Mouse (Mus musculus) spleen, postnatal 14 days (tissue): ENCODE data around the gene Sel1l2.
A peak's percentile ranks its signal among the peaks of the same experiment; 100 is the strongest.

ENCODE experiments used
- DNase-seq, 2 experiments: peaks; one replicate each; pipeline ENCODE4 v3.0.0; 2021 to 2022; ENCODE audit warnings: low spot score in 2 of 2

The Sel1l2 gene

DNA sequence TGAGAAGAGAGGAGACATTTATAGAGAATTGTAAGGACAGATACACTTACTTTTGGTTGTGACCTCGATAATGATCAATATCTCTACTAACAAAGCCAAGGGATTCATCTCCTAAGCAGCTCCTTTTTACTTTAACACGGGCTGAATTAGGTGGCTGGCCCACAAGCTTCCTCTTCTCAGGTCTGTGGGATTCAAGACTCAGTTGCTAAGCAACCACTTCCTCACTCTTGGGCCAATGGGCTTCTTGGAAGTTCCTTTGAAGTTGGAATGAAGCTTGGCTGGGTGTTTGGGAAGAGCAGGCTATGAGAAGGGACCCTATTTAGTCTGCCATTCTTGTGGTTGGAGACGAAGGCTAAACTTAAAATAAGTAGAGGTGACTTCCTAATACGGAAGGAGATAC lies at the start of gene Sel1l2:
Sel1l2 (minus strand) TSS at position 182 of the 400 bp plus-strand sequence.
- no peak for DNase-seq

DNA sequence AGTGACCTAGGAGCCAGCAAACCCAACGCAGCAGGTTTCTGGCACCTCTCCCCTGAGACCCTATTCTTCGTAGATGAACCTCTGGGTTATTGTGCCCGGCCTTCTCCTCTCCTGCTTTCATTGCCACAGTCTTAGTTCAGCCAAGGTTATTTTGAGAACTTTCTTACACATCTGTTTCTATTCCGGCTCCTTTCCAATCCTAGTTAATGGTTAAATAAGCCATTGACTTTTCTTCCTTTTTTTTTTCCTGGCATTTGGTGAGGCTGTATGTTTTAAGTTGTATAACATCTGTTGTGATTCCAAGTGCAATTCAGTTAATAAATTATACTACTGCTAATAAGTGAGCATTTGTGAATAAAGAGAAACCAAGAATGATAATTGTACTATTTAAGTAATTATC lies 49.6 kb upstream of the Sel1l2 start:
- DNase-seq: no peak

DNA sequence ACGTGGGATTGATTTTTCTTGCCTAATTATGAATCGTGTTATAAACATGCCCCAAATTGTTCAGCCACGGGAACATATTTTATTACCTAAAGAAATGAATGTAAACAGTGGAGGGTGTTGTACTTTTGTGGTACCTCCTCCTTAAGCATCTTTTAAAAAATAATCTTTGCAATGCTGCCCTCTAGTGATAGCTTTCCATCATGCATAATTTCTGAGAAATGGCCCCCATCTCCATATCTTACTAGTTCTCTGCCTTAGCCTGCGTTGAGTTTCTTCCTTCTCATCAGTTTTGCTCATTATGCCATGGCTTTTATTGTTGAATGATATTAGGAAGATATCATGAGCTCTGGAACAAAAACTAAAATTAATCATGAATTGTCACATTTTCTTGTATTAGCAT lies 37.8 kb upstream of the Sel1l2 start:
- DNase-seq: no peak

DNA sequence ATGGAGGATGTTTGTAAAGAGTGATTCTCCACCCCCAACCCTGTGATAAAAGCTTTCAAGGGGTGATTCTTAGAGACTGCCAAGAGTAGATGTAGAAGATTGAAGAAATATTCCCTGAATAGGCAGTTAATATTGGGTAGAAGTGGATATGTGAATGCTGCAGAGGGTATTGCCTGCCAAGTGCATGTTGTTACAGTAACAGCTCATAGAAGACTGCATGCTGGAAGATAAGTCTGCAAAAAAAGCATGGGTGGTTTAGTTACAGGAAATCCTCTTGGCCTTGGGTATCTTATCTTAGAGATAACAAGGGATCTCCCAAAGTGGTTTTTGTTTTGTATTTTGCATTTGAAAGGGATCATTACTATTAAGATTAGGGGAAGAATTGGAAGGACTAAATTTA lies 36.3 kb upstream of the Sel1l2 start:
- no peak for DNase-seq

DNA sequence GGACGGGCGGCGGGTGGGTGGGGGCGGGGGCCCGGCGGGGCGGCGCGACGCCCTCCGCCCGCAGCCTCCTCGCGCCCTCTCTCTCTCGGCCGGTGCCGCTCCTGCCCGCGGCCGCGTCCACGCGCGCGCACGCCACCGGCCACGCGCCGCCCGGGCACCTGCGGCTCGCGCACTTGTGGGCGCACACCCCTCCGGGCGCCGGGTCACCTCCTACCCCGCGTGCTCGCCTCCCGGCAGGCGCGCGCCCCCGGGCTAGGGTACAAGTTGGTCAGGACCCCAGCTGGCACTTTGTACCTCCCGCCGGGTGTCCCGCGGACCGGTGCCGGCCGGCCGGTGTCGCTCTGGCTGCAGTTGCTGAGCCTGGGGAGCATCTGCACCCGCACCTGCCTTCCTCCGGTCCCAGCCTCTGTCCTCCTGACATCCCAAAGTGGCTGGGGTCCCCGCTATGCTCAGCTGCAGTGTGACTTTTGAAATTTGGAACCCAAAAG lies 6.3 kb upstream of the Sel1l2 start:
- no peak for DNase-seq

DNA sequence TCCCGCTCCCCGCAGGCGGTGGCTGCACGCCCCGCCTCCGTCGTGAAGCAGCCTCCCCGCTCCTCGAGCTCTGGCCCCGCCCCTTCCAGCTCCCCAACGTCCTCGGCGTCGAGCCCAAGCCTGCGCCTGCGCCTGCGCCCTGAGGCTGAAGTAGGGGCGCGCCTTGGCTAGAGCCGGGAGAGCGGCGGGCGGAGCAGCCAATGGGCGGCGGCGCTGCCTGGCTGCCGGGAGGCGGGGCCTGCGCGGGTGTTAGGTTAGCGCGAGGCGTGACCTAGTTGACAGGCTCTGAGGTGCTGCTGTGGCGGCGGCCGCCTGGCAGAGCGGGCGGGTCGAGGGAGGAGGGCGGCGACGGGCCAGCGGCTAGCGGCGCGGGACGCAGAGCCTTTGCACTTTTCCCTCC lies 5.7 kb upstream of the Sel1l2 start, which contains the start of gene Macrod2:
Macrod2 (plus strand) TSS at position 131 of the 400 bp plus-strand sequence.
- peak; percentile 74 to 75 for DNase-seq

DNA sequence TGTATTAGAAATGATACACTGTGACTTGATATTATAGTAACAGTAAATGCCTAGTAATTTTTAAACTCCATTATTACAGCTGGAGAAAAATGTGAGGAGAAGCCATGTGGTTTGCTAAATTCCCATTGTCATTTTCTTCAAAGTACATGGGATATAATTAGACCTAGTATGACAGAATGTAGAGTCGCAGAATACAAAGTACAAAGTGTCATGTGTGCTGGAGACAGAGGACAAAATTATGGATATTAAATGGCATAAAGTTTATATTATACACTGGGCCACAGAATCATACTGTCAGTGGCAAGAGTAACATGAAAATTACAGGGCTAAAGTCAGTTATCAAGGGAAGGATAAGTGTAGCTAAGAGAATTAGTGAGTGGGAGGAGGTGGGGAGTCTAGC lies 24.7 kb downstream of the Sel1l2 start:
- no peak for DNase-seq

DNA sequence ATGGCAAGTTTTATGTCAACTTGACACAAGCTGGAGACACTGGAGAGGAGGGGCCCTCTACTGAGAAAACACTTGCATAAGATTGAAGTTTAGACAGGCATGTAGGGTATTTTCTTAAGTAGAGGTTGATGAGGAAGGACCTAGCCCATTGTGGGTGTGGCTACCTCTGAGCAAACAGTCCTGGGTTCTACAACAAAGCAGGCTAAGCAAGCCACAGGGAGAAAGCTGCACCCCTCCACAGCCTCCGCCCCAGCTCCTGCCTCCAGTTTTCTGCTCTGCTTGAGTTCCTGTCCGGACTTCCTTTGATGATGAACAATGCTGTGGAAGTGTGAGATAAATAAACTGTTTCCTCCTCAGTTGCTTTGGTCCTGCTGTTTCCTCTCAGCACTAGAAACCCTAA lies 29.6 kb downstream of the Sel1l2 start:
- no peak for DNase-seq

DNA sequence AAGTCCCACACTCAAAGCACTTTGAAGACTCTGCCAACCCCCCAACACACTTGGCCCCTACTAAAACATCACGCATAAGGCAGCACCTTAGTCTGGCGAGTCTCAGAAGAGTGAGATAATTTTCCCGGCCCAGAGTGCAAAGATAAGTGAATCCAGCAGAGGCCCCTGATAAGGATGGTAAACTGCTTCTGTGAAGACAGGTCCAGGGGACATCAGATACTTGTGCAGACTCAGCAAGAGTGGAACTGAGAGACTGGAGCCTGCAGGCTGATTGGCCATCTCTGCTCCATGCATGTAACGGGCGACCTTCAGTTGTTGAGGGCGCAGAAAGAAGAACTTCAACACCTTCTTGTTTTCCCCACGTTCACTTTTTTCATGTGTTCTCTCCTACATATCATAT lies 47.1 kb downstream of the Sel1l2 start:
- no peak for DNase-seq

DNA sequence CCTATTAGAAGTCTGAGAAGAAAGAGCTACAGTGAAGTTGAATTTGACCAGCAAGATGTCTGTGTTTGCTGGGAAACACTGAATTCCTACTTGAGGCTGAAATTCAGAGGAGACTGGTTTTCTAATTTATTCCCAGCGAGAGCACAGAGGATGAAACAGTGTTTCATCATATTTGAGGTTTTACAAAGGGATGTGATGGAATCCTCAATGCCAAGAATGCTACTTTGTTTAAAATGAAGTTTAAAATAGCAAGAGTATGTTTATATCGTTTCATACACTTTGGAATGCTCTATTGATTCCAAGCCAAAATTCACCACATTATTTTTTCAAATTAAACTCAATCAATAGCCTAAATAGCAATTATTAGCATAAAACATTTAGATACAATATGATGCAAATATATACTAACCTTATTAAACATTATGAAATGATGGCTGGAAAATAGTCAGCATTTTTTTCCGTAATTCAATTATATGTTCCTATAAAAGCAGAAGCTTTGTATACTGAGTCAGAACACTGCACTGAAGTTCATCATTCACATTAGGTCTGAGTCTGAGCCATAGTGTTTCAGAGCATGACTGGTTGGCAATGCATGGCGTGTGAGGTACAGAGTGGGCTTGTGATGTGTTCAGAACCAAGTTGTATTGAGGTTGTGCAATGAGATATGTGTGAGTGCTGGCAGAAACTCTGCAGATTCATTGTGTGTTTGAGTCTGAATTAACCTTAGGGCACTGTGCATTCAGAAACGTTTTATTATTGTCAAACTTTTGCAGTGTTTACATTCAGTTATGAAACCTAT lies 58.8 kb downstream of the Sel1l2 start:
- DNase-seq: no peak

DNA sequence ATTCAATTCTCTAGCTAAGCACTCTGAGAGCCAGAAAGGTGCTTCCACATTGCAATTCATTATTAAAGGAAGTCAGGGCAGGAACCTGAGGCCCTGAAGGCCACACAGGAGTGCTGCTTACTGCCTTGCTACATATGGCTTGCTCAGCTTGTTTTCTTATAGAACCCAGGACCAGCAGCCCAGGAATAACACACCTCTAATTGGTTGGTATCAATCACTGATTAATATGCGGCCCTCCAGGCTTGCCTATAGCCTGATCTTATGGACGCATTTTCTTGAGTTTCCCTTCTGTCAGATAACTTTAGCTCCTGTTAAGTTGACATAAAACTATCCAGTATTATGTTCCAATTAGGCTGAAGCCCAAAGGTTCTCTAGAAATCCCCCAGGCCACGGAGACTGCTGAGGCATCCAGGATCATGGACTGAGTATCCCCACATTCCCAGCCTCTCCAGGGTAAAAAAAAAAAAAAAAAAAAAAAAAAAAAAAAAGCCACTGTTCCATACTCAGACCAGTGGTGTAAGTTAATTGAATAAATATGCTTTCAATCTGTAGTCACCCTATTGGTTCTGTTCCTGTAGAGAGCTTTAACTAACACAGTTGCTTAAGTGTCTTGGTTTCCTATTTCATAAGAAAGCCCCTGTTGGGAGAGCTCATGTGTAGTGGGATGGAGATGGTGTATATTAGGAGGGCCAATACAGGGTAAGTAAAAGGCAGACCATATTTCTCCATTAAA lies 86.4 kb downstream of the Sel1l2 start:
- DNase-seq: no peak

DNA sequence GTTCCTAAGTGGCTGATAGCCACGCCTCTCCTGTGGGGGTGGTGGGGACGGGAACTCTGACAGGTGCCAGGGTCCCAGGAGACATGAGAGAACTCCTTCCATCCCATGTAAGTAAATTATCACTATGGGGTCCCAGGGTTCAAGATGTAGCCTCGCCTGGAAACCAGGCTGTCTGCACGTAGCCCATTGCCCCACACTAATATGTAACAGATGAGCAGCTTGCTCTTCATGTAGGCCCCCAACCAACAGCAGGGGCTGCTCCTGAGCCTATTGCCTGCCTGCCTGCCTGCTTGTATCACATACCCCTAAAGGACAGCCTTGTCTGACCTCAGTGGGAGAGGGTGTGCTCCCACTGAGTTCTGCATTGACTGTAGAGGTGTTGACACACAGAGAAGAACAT lies 92.4 kb downstream of the Sel1l2 start:
- DNase-seq: no peak

DNA sequence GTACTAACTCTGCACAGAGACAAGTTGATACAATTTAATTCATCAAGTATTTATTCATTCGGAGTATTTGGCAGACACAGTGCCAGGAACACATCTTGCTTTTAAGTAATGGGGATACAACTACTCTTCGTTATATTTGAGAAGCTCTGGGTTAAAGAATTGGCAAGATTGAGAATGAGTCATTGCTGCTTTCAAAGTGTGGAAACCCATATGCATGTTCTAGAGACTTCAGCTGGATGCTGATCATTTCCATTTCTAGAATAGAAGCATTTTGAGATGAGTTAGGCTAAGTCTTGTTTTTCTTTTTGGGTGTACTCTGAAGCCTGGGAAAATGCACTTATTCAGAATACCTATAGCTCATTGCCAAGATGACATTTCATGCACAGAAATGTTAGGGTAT lies 95.7 kb downstream of the Sel1l2 start:
- DNase-seq: no peak

DNA sequence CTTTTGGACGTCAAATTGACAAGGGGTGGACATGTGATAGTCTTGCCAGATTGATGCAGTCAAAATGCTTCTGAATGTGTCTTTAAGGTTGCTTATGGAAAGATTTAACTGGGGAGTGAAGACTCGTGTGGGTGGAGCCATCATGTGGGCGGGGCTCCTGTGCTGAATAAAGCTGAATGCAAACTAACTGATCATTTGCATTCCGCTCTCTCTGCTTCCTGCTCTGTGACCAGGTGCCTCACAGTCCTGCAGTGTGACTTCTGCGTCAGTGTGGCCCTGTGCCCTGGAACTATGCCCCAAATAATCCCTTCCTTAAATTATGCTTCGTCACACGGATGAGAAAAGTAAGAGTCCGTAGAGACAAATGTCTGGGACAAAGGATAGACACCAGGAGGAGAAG lies 108.7 kb downstream of the Sel1l2 start:
- DNase-seq: no peak

DNA sequence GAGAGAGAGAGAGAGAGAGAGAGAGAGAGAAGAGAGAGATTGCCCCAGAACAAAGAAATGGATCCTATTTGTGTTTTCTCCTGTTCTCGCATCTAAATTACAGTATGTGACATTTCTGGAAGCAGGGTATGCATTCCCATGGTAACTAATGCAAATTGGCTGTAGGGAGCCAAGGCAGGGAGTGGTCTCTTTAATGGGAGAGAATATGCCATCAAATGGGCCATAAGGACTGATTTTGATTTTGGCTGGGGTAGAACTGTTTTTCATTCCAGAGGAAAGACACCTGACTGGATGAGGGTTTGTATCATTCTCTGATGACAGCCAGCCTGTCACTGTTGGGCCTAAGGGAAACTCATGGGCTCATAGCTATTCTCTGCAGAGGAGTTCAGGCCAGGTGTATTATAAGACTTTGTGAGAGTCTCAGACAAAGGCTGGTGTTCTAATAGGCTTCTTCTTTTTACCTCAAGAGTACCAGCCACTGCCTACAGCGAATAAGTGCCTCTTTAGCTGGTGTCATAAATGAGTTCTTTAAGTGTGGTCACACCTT lies 133.8 kb downstream of the Sel1l2 start:
- DNase-seq: no peak

DNA sequence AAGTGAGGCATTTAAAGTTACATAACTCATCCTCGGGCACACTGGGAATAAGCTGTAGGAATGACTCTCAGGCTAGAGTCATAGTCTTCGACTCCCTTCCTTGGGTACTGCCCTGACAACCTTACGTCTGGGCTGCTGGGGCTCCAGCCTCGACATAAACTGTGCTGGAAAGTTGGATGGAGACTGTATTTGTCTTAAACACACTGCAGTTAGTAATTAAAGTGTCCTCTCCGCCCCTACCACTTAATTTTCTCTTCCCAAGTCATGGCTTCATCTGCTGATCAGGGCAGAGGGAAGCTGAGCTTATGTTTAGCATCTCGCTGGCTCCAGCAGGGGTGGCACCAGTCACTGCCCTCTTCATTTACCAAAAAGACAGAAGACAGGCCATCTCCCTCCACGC lies 135.2 kb downstream of the Sel1l2 start:
- DNase-seq: no peak

DNA sequence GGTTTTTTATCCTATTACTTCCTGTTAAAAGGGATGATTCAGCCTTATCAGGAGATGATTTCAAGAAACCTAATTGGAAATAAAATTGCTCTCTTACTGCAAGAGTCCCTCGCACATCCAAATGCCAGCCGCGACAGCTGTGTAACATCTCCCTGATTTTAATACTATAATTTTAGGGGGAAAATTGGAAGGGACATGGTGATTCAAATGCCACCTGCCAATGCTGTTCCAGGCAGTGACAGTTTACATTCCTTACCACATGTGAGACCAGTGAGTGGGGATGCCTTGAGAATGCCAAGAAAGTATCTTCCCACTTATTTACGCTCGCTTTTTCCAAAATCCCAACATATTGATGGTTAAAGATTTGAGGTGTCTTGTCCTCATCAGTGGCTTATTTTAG lies 146.4 kb downstream of the Sel1l2 start:
- DNase-seq: no peak

DNA sequence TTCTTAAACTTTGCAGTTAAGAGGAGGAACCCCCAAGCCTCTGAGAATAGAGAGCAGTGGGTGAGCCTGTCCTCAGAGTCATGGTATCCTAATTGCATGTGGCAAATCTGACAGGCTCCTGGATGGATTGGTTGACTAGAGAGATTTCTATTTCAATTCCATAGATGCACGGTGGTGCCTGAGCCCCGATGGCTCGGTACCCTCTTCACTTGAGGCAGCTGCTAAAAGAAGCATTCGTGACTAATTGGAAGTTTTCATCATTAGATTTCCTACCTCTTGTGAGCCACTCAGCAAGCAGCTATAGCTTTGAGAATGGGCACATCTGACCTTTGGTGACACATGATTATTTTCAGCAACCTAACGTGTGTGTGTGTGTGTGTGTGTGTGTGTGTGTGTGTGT lies 147.1 kb downstream of the Sel1l2 start:
- DNase-seq: no peak

DNA sequence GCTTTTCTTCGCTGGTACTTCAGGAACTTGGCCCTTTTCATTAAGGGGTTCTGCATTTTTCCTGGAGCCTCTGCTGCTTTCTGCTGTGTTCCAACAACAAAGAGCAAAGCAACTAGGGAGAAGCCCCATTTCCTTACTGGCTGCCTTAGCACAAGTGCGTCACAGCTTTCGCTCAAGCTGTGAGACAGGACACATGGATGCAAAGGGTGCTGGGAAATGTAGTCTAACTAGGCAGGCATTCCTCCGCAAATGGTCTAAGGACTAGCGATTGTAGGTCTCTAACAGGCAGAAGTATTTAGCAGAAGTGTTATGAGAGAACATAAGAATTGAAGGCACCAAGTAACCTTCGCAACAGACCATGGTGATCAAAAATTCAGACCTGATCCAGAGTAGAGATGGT lies 152.3 kb downstream of the Sel1l2 start:
- no peak for DNase-seq

DNA sequence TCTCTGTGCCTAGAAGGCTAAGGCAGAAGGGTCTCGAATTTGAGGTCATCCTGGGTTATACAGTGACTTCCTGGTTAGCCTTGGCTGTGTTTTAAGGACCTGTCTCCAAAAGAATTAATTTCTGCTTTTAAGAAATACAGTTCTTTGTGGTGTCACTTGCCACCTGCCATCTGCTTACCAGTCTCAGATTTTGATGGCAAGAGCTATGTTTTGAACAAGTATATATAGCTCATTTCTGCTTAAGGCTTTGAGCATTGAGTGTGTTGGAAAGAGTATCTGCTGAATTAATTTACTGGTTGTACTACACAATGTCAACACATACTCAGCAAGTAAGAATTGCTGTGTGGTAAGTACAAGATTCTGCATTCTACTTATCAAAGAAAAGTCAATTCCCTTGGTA lies 159.2 kb downstream of the Sel1l2 start:
- no peak for DNase-seq

DNA sequence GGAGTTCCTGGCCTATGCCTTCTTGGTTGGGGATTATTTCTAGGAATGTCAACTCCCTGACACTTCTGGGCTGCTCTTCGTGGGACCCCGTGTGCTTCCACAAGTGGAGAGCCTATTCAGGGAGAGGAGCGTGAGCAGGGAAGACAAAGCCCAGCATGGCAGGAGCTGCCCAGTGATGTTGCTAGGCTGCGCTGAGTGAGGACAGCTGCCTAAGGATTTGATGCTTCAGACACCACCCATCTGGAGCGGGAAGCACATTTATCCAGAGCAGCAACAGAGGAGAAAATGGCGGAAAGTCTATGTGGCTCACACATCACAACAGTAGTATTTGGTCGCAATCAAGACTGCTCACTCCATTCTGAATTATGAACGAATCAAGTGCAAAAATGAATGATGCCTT lies 169.2 kb downstream of the Sel1l2 start:
- DNase-seq: no peak

DNA sequence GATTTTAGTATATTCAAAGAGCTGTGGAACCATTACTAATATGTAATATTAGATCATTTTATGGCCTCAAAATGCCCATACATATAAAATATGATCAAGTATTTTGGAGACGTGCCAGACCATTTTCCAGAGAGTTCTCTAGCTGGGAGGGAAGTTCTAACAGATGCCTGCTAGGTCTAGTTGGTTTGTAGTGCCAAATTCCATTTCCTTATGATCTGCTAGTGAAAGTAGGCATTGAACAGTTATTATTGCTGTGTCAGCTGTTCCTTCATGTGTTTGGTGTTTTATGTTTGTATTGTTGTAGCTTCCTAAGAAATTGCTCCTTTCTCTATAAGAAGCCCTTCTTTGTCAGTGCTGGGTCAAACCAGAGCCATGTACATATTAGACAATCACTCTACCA lies 173.5 kb downstream of the Sel1l2 start:
- no peak for DNase-seq

DNA sequence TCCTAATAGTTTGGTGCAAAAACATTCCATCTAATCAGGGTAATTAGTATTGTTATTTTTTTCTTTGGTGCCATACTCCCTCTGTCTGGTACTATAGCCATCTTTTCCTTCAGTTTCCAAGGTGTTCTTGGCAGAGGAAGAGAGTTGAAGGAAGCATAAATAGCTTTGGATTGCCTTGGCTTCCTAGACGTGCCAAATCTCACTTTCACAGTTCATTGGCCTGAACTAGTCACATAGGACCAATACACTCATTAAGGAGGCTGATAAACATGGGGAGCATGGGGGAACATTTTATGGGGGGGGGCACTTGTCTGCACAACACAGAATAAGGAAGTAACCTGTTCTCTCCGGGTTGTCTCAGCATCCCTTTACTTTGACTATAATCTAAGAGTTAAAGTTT lies 174.1 kb downstream of the Sel1l2 start:
- no peak for DNase-seq
